Mouse (Mus musculus): ENCODE measurements at regions not wholly inside any gene's neighbourhood (a gene's known extent, or its start where the extent isn't known, plus 50 kb on each side); places are given as distances from the start of the nearest gene placed in this dataset.

GRCm38 (mm10) chr10:66780335-66781170, 315.4 kb upstream of the Jmjd1c start:
- no peak for DNase-seq
- 62% methylated on average over 11 of the region's 11 CpGs for WGBS
- H3K4me1 ChIP-seq (replicated peaks; ENCODE audit: control insufficient read depth, insufficient read depth, low read length), result no peaks in the 10 kb centered on the region
- no peak overlapping the region for H3K27ac ChIP-seq (ENCODE audit: control insufficient read depth, insufficient read depth, low read length)
- H3K4me3 ChIP-seq (ENCODE audit: control insufficient read depth, insufficient read depth, low read length), result no peak overlapping the region
- H3K36me3 ChIP-seq (ENCODE audit: control insufficient read depth, insufficient read depth, low read length), result no peaks in the 10 kb centered on the region
- TF ChIP-seq CTCF (IDR thresholded peaks at IDR 0.05; ENCODE audit: borderline replicate concordance, control insufficient read depth, extremely low read depth, insufficient read depth, low read length, poor library complexity), result no peak
- no peak for TF ChIP-seq POLR2A (IDR thresholded peaks at IDR 0.05; ENCODE audit: control insufficient read depth, extremely low read depth, insufficient read depth, low read length, poor library complexity)
- H3K27me3 ChIP-seq (ENCODE audit: control insufficient read depth, insufficient read depth, low read length), result no peaks in the 10 kb centered on the region

GRCm38 (mm10) chr10:66781171-66781510, 314.8 kb upstream of the Jmjd1c start:
- Histone ChIP-seq H3K27me3 (ENCODE audit: control insufficient read depth, insufficient read depth, low read length) (no peaks in the 10 kb centered on the region), H3K4me1 (replicated peaks; ENCODE audit: control insufficient read depth, insufficient read depth, low read length) (no peaks in the 10 kb centered on the region), H3K27ac (ENCODE audit: control insufficient read depth, insufficient read depth, low read length) (no peak overlapping the region), H3K36me3 (ENCODE audit: control insufficient read depth, insufficient read depth, low read length) (no peaks in the 10 kb centered on the region), H3K4me3 (ENCODE audit: control insufficient read depth, insufficient read depth, low read length) (no peak overlapping the region)
- no peak for TF ChIP-seq CTCF (IDR thresholded peaks at IDR 0.05; ENCODE audit: borderline replicate concordance, control insufficient read depth, extremely low read depth, insufficient read depth, low read length, poor library complexity)
- no peak for TF ChIP-seq POLR2A (IDR thresholded peaks at IDR 0.05; ENCODE audit: control insufficient read depth, extremely low read depth, insufficient read depth, low read length, poor library complexity)
- 73% methylated on average over 1 of the region's 1 CpGs for WGBS
- DNase-seq, result no peak

GRCm38 (mm10) chr10:66782025-66782424, 313.9 kb upstream of the Jmjd1c start:
- WGBS, result 94% methylated on average over 5 of the region's 5 CpGs
- no peak for DNase-seq
- H3K4me3 ChIP-seq (ENCODE audit: control insufficient read depth, insufficient read depth, low read length), result no peak overlapping the region
- H3K36me3 ChIP-seq (ENCODE audit: control insufficient read depth, insufficient read depth, low read length), result no peaks in the 10 kb centered on the region
- no peak overlapping the region for H3K27ac ChIP-seq (ENCODE audit: control insufficient read depth, insufficient read depth, low read length)
- TF ChIP-seq CTCF (IDR thresholded peaks at IDR 0.05; ENCODE audit: borderline replicate concordance, control insufficient read depth, extremely low read depth, insufficient read depth, low read length, poor library complexity) (no peak), POLR2A (IDR thresholded peaks at IDR 0.05; ENCODE audit: control insufficient read depth, extremely low read depth, insufficient read depth, low read length, poor library complexity) (no peak)
- H3K4me1 ChIP-seq (replicated peaks; ENCODE audit: control insufficient read depth, insufficient read depth, low read length), result no peaks in the 10 kb centered on the region
- no peaks in the 10 kb centered on the region for H3K27me3 ChIP-seq (ENCODE audit: control insufficient read depth, insufficient read depth, low read length)

GRCm38 (mm10) chr10:66787812-66788211, 308.1 kb upstream of the Jmjd1c start:
- WGBS, result 94% methylated on average over 7 of the region's 7 CpGs
- Histone ChIP-seq H3K27me3 (ENCODE audit: control insufficient read depth, insufficient read depth, low read length) (no peaks in the 10 kb centered on the region), H3K4me3 (ENCODE audit: control insufficient read depth, insufficient read depth, low read length) (no peak overlapping the region), H3K27ac (ENCODE audit: control insufficient read depth, insufficient read depth, low read length) (no peak overlapping the region), H3K4me1 (replicated peaks; ENCODE audit: control insufficient read depth, insufficient read depth, low read length) (no peaks in the 10 kb centered on the region), H3K36me3 (ENCODE audit: control insufficient read depth, insufficient read depth, low read length) (no peaks in the 10 kb centered on the region)
- TF ChIP-seq CTCF (IDR thresholded peaks at IDR 0.05; ENCODE audit: borderline replicate concordance, control insufficient read depth, extremely low read depth, insufficient read depth, low read length, poor library complexity) (no peak), POLR2A (IDR thresholded peaks at IDR 0.05; ENCODE audit: control insufficient read depth, extremely low read depth, insufficient read depth, low read length, poor library complexity) (no peak)
- DNase-seq, result no peak

- H3K36me3 ChIP-seq (ENCODE audit: control insufficient read depth, insufficient read depth, low read length), result no peaks in the 10 kb centered on the region
- H3K27ac ChIP-seq (ENCODE audit: control insufficient read depth, insufficient read depth, low read length), result no peak overlapping the region
- no peak for DNase-seq
- 96% methylated on average over 9 of the region's 9 CpGs for WGBS
- H3K4me3 ChIP-seq (ENCODE audit: control insufficient read depth, insufficient read depth, low read length), result no peak overlapping the region
- TF ChIP-seq POLR2A (IDR thresholded peaks at IDR 0.05; ENCODE audit: control insufficient read depth, extremely low read depth, insufficient read depth, low read length, poor library complexity) (no peak), CTCF (IDR thresholded peaks at IDR 0.05; ENCODE audit: borderline replicate concordance, control insufficient read depth, extremely low read depth, insufficient read depth, low read length, poor library complexity) (no peak)
- H3K27me3 ChIP-seq (ENCODE audit: control insufficient read depth, insufficient read depth, low read length), result no peaks in the 10 kb centered on the region
- H3K4me1 ChIP-seq (replicated peaks; ENCODE audit: control insufficient read depth, insufficient read depth, low read length), result no peaks in the 10 kb centered on the region
Measured at GRCm38 (mm10) chr10:66796296-66796695, 299.6 kb upstream of the Jmjd1c start.

- TF ChIP-seq CTCF (IDR thresholded peaks at IDR 0.05; ENCODE audit: borderline replicate concordance, control insufficient read depth, extremely low read depth, insufficient read depth, low read length, poor library complexity) (no peak), POLR2A (IDR thresholded peaks at IDR 0.05; ENCODE audit: control insufficient read depth, extremely low read depth, insufficient read depth, low read length, poor library complexity) (no peak)
- no peaks in the 10 kb centered on the region for H3K36me3 ChIP-seq (ENCODE audit: control insufficient read depth, insufficient read depth, low read length)
- H3K4me1 ChIP-seq (replicated peaks; ENCODE audit: control insufficient read depth, insufficient read depth, low read length), result no peaks in the 10 kb centered on the region
- H3K27me3 ChIP-seq (ENCODE audit: control insufficient read depth, insufficient read depth, low read length), result no peaks in the 10 kb centered on the region
- 71% methylated on average over 1 of the region's 1 CpGs for WGBS
- no peak for DNase-seq
- no peak overlapping the region for H3K4me3 ChIP-seq (ENCODE audit: control insufficient read depth, insufficient read depth, low read length)
- no peak overlapping the region for H3K27ac ChIP-seq (ENCODE audit: control insufficient read depth, insufficient read depth, low read length)
Measured at GRCm38 (mm10) chr10:66802691-66803090, 293.2 kb upstream of the Jmjd1c start.
